Mouse (Mus musculus): ENCODE results near the gene Cdk2ap2. TPM values are rescaled to one million over a fixed set of nuclear protein-coding genes. Genes with fewer than 3 reads are reported as not detected.
"Not testable (repeated sequence)": the region's sequence is repeated elsewhere in the genome, so short reads cannot be mapped to it uniquely, and the experiment has no call there.

Gene Cdk2ap2
- total and polyA plus RNA-seq, 2 experiments from 2014 or later = 46.8 to 67.3 TPM

GRCm38 (mm10) chr19:4057389-4057788, 39.6 kb upstream of the Cdk2ap2 start:
- Histone ChIP-seq H3K9ac (replicated peaks; ENCODE audit: low read depth, low read length) (no peak overlapping the region), H3K4me3 (ENCODE audit: low read depth, low read length) (no peak overlapping the region), H3K27me3 (ENCODE audit: control insufficient read depth, insufficient read depth, low read length) (no peaks in the 10 kb centered on the region), H3K27ac (ENCODE audit: low read depth) (no peak overlapping the region), H3K9me3 (replicated peaks; ENCODE audit: control insufficient read depth, low read length) (no peaks in the 10 kb centered on the region), H3K36me3 (replicated peaks; ENCODE audit: control insufficient read depth, insufficient read depth, low read length) (no peaks in the 10 kb centered on the region), H3K4me1 (ENCODE audit: control insufficient read depth, insufficient read depth) (no peaks in the 10 kb centered on the region), H3K4me2 (ENCODE audit: low read depth, low read length) (no peak overlapping the region)
- TF ChIP-seq CTCF (IDR thresholded peaks at IDR 0.05; ENCODE audit: low read depth) = no peak
- TF ChIP-seq EP300 (IDR thresholded peaks at IDR 0.05; ENCODE audit: low read depth) = no peak
- WGBS = 88% methylated on average over 13 of the region's 13 CpGs
- DNase-seq (ENCODE audit: low spot score) (no peak), ATAC-seq (ENCODE audit: insufficient read depth, low read depth) (no peak)

GRCm38 (mm10) chr19:4057962-4058361, 39.0 kb upstream of the Cdk2ap2 start:
- no peak for ATAC-seq (ENCODE audit: insufficient read depth, low read depth)
- no peaks in the 10 kb centered on the region for H3K27me3 ChIP-seq (ENCODE audit: control insufficient read depth, insufficient read depth, low read length)
- H3K36me3 ChIP-seq (replicated peaks; ENCODE audit: control insufficient read depth, insufficient read depth, low read length) = no peaks in the 10 kb centered on the region
- H3K4me2 ChIP-seq (ENCODE audit: low read depth, low read length) = no peak overlapping the region
- TF ChIP-seq EP300 (IDR thresholded peaks at IDR 0.05; ENCODE audit: low read depth) (no peak), CTCF (IDR thresholded peaks at IDR 0.05; ENCODE audit: low read depth) (no peak)
- WGBS = 97% methylated on average over 7 of the region's 7 CpGs
- no peaks in the 10 kb centered on the region for H3K9me3 ChIP-seq (replicated peaks; ENCODE audit: control insufficient read depth, low read length)
- DNase-seq (ENCODE audit: low spot score) = no peak
- H3K4me1 ChIP-seq (ENCODE audit: control insufficient read depth, insufficient read depth) = no peaks in the 10 kb centered on the region
- no peak overlapping the region for H3K9ac ChIP-seq (replicated peaks; ENCODE audit: low read depth, low read length)
- H3K4me3 ChIP-seq (ENCODE audit: low read depth, low read length) = no peak overlapping the region
- no peak overlapping the region for H3K27ac ChIP-seq (ENCODE audit: low read depth)

GRCm38 (mm10) chr19:4058581-4058980, 38.4 kb upstream of the Cdk2ap2 start:
- Histone ChIP-seq H3K9me3 (replicated peaks; ENCODE audit: control insufficient read depth, low read length) (no peaks in the 10 kb centered on the region), H3K4me3 (ENCODE audit: low read depth, low read length) (no peak overlapping the region), H3K36me3 (replicated peaks; ENCODE audit: control insufficient read depth, insufficient read depth, low read length) (no peaks in the 10 kb centered on the region), H3K27ac (ENCODE audit: low read depth) (no peak overlapping the region), H3K4me2 (ENCODE audit: low read depth, low read length) (no peak overlapping the region), H3K9ac (replicated peaks; ENCODE audit: low read depth, low read length) (no peak overlapping the region), H3K4me1 (ENCODE audit: control insufficient read depth, insufficient read depth) (no peaks in the 10 kb centered on the region), H3K27me3 (ENCODE audit: control insufficient read depth, insufficient read depth, low read length) (no peaks in the 10 kb centered on the region)
- 80% methylated on average over 5 of the region's 5 CpGs for WGBS
- ATAC-seq (ENCODE audit: insufficient read depth, low read depth) (no peak), DNase-seq (ENCODE audit: low spot score) (no peak)
- no peak for TF ChIP-seq CTCF (IDR thresholded peaks at IDR 0.05; ENCODE audit: low read depth)
- no peak for TF ChIP-seq EP300 (IDR thresholded peaks at IDR 0.05; ENCODE audit: low read depth)

- Histone ChIP-seq H3K36me3 (replicated peaks; ENCODE audit: control insufficient read depth, insufficient read depth, low read length) (no peaks in the 10 kb centered on the region), H3K4me3 (ENCODE audit: low read depth, low read length) (no peak within 1 kb of the TSS), H3K27ac (ENCODE audit: low read depth) (no peak within 1 kb of the TSS), H3K27me3 (ENCODE audit: control insufficient read depth, insufficient read depth, low read length) (no peaks in the 10 kb centered on the region), H3K4me2 (ENCODE audit: low read depth, low read length) (no peak within 1 kb of the TSS), H3K9me3 (replicated peaks; ENCODE audit: control insufficient read depth, low read length) (no peaks in the 10 kb centered on the region), H3K4me1 (ENCODE audit: control insufficient read depth, insufficient read depth) (no peaks in the 10 kb centered on the region), H3K9ac (replicated peaks; ENCODE audit: low read depth, low read length) (no peak within 1 kb of the TSS)
- no peak for DNase-seq (ENCODE audit: low spot score)
- TF ChIP-seq CTCF (IDR thresholded peaks at IDR 0.05; ENCODE audit: low read depth) (no peak), EP300 (IDR thresholded peaks at IDR 0.05; ENCODE audit: low read depth) (no peak)
- no peak for ATAC-seq (ENCODE audit: insufficient read depth, low read depth)
- WGBS = 64% methylated on average over 15 of the region's 15 CpGs
These were observed 37.8 kb upstream of the Cdk2ap2 start, which contains the start of gene Gstp3 for GRCm38 (mm10) chr19:4059069-4059740. Gene Gstp3, minus strand, starts transcription at chr19:4059569.

GRCm38 (mm10) chr19:4060044-4060898, 36.7 kb upstream of the Cdk2ap2 start:
- H3K27me3 ChIP-seq (ENCODE audit: control insufficient read depth, insufficient read depth, low read length); H3K36me3 ChIP-seq (replicated peaks; ENCODE audit: control insufficient read depth, insufficient read depth, low read length); H3K4me2 ChIP-seq (ENCODE audit: low read depth, low read length); ATAC-seq (ENCODE audit: insufficient read depth, low read depth); H3K9ac ChIP-seq (replicated peaks; ENCODE audit: low read depth, low read length); H3K4me3 ChIP-seq (ENCODE audit: low read depth, low read length); H3K9me3 ChIP-seq (replicated peaks; ENCODE audit: control insufficient read depth, low read length); DNase-seq (ENCODE audit: low spot score); H3K27ac ChIP-seq (ENCODE audit: low read depth); H3K4me1 ChIP-seq (ENCODE audit: control insufficient read depth, insufficient read depth): not testable (repeated sequence)
- 89% methylated on average over 8 of the region's 8 CpGs for WGBS

Measured in heart, postnatal 0 days (tissue).